Mouse (Mus musculus) myocyte (in vitro differentiated cells): ENCODE data around the gene Olfr711. TPM values are rescaled to one million over a fixed set of nuclear protein-coding genes. Genes with fewer than 3 reads are reported as not detected.
"Not testable (repeated sequence)": the region's sequence is repeated elsewhere in the genome, so short reads cannot be mapped to it uniquely, and the experiment has no call there.

Experiments used
- H3K27me3 ChIP-seq: one replicate; pipeline ENCODE4 v1.6.1; 2011; ENCODE audit not compliant: control insufficient read depth, insufficient read depth, insufficient read length
- H3K36me3 ChIP-seq: one replicate; pipeline ENCODE4 v1.6.1; 2011; ENCODE audit not compliant: control insufficient read depth, insufficient read depth
- H3K4me2 ChIP-seq: one replicate; pipeline ENCODE4 v1.6.1; 2011; ENCODE audit warnings: low read depth, control low read depth
- H3K4me3 ChIP-seq: one replicate; pipeline ENCODE4 v1.5.1; 2011; ENCODE audit warnings: mild to moderate bottlenecking, control low read depth, moderate library complexity
- H3K79me2 ChIP-seq: one replicate; pipeline ENCODE4 v1.6.1; 2011; ENCODE audit not compliant: control insufficient read depth, insufficient read depth
- H3ac ChIP-seq: one replicate; pipeline ENCODE4 v1.6.1; 2011; ENCODE audit not compliant: control insufficient read depth, insufficient read length
- CEBPB ChIP-seq: IDR thresholded peaks from 2 replicates; pipeline ENCODE4 v1.6.1; 2011; ENCODE audit warnings: mild to moderate bottlenecking, moderate library complexity; ENCODE audit not compliant: poor library complexity, insufficient read depth, severe bottlenecking
- E2F4 ChIP-seq: IDR thresholded peaks from one replicate; pipeline ENCODE4 v1.6.1; 2011; ENCODE audit warnings: mild to moderate bottlenecking, control low read depth, moderate library complexity; ENCODE audit not compliant: insufficient read depth
- MAX ChIP-seq: IDR thresholded peaks from one replicate; pipeline ENCODE4 v1.6.1; 2011; ENCODE audit warnings: low read depth, mild to moderate bottlenecking, control low read depth
- MYOD1 ChIP-seq, 3 experiments: IDR thresholded peaks; one replicate each; pipeline ENCODE4 v1.6.1; 2011; ENCODE audit warnings: control low read depth in 2 of 3, low read depth in 2 of 3, mild to moderate bottlenecking in 2 of 3, moderate library complexity in 1 of 3; ENCODE audit not compliant: insufficient read length in 2 of 3, control insufficient read depth in 1 of 3
- MYOG ChIP-seq, 3 experiments: IDR thresholded peaks; one replicate each; pipeline ENCODE4 v1.6.1; 2011; ENCODE audit warnings: control low read depth in 2 of 3, low read depth in 2 of 3, mild to moderate bottlenecking in 2 of 3; ENCODE audit not compliant: insufficient read length in 2 of 3, control insufficient read depth in 1 of 3, insufficient read depth in 1 of 3
- POLR2A ChIP-seq: IDR thresholded peaks from one replicate; pipeline ENCODE4 v1.6.1; 2011; ENCODE audit warnings: low read depth, mild to moderate bottlenecking, control low read depth, moderate library complexity; ENCODE audit not compliant: insufficient read length
- POLR2AphosphoS2 ChIP-seq: IDR thresholded peaks from one replicate; pipeline ENCODE4 v1.6.1; 2011; ENCODE audit warnings: low read depth, control low read depth; ENCODE audit not compliant: insufficient read length
- REST ChIP-seq: IDR thresholded peaks from one replicate; pipeline ENCODE4 v1.6.1; 2011; ENCODE audit warnings: mild to moderate bottlenecking, control low read depth, moderate library complexity; ENCODE audit not compliant: insufficient read depth, insufficient read length
- SRF ChIP-seq: IDR thresholded peaks from one replicate; pipeline ENCODE4 v1.6.1; 2011; ENCODE audit warnings: low read depth; ENCODE audit not compliant: control insufficient read depth, insufficient read length
- TCF12 ChIP-seq: IDR thresholded peaks from one replicate; pipeline ENCODE4 v1.6.1; 2011; ENCODE audit warnings: mild to moderate bottlenecking, control low read depth; ENCODE audit not compliant: poor library complexity, insufficient read depth, severe bottlenecking
- TCF3 ChIP-seq: IDR thresholded peaks from one replicate; pipeline ENCODE4 v1.6.1; 2011; ENCODE audit warnings: low read depth, control low read depth; ENCODE audit not compliant: insufficient read length
- USF1 ChIP-seq: IDR thresholded peaks from one replicate; pipeline ENCODE4 v1.6.1; 2011; ENCODE audit warnings: low read depth, mild to moderate bottlenecking, control low read depth, moderate library complexity
- polyA plus RNA-seq: library from polyadenylated mRNA; unstranded; fragments of >200 nt; fragmentation: generic; extraction: Trizol; gene quantifications from one replicate; pipeline ENCODE4 v1.2.1, GENCODE M21; 2012; ENCODE audit warnings: missing spikeins

Olfr711 gene
- polyA plus RNA-seq: not detected

- Histone ChIP-seq H3K36me3 (no peaks in the 10 kb centered on the region), H3ac (no peak within 1 kb of the TSS), H3K27me3 (no peaks in the 10 kb centered on the region), H3K4me3 (no peak within 1 kb of the TSS), H3K79me2 (no peaks in the 10 kb centered on the region), H3K4me2 (no peak within 1 kb of the TSS)
- no peak for TF ChIP-seq USF1
- TF ChIP-seq E2F4: no peak
- TF ChIP-seq REST: no peak
- TF ChIP-seq MYOG (IDR thresholded peaks at IDR 0.05; ENCODE audit: control insufficient read depth in 1 of 3, insufficient read depth in 1 of 3, insufficient read length in 2 of 3, low read depth in 2 of 3): no peak
- TF ChIP-seq TCF12: no peak
- TF ChIP-seq MYOD1 (IDR thresholded peaks at IDR 0.05; ENCODE audit: control insufficient read depth in 1 of 3, insufficient read length in 2 of 3, low read depth in 2 of 3): no peak
- TF ChIP-seq TCF3: no peak
- TF ChIP-seq SRF: no peak
- TF ChIP-seq POLR2A: no peak
- TF ChIP-seq MAX: no peak
- no peak for TF ChIP-seq POLR2AphosphoS2
- TF ChIP-seq CEBPB: no peak
These were observed at the start of gene Olfr711 for GRCm38 (mm10) chr7:106975353-106975752. Gene Olfr711 (minus strand): TSS chr7:106975453.

- TF ChIP-seq MYOD1 (IDR thresholded peaks at IDR 0.05; ENCODE audit: control insufficient read depth in 1 of 3, insufficient read length in 2 of 3, low read depth in 2 of 3): no peak
- TF ChIP-seq SRF: no peak
- no peak for TF ChIP-seq CEBPB
- no peak for TF ChIP-seq POLR2AphosphoS2
- no peak for TF ChIP-seq MYOG (IDR thresholded peaks at IDR 0.05; ENCODE audit: control insufficient read depth in 1 of 3, insufficient read depth in 1 of 3, insufficient read length in 2 of 3, low read depth in 2 of 3)
- TF ChIP-seq TCF3: no peak
- H3K4me2 ChIP-seq: no peak within 1 kb of the TSS
- H3K36me3 ChIP-seq: no peaks in the 10 kb centered on the region
- H3K27me3 ChIP-seq: no peaks in the 10 kb centered on the region
- H3ac ChIP-seq: no peak within 1 kb of the TSS
- H3K4me3 ChIP-seq: no peak within 1 kb of the TSS
- no peaks in the 10 kb centered on the region for H3K79me2 ChIP-seq
These were observed 30.7 kb upstream of the Olfr711 start, which contains the start of gene Olfr2 for GRCm38 (mm10) chr7:107005972-107006371. Gene Olfr2 (minus strand): TSS chr7:107006072.

- no peaks in the 10 kb centered on the region for H3K79me2 ChIP-seq
- H3K36me3 ChIP-seq: no peaks in the 10 kb centered on the region
- H3K27me3 ChIP-seq: no peaks in the 10 kb centered on the region
- TF ChIP-seq REST (no peak), MYOD1 (IDR thresholded peaks at IDR 0.05; ENCODE audit: control insufficient read depth in 1 of 3, insufficient read length in 2 of 3, low read depth in 2 of 3) (no peak), SRF (no peak), CEBPB (no peak), E2F4 (no peak)
- H3K4me2 ChIP-seq: no peak overlapping the region
- H3ac ChIP-seq: no peak overlapping the region
- no peak overlapping the region for H3K4me3 ChIP-seq
These were observed 28.9 kb upstream of the Olfr711 start for GRCm38 (mm10) chr7:107004169-107004568.

GRCm38 (mm10) chr7:107000798-107001197 lies 25.5 kb upstream of the Olfr711 start:
- TF ChIP-seq USF1 (no peak), TCF3 (no peak), MYOG (IDR thresholded peaks at IDR 0.05; ENCODE audit: control insufficient read depth in 1 of 3, insufficient read depth in 1 of 3, insufficient read length in 2 of 3, low read depth in 2 of 3) (no peak), MYOD1 (IDR thresholded peaks at IDR 0.05; ENCODE audit: control insufficient read depth in 1 of 3, insufficient read length in 2 of 3, low read depth in 2 of 3) (no peak), POLR2AphosphoS2 (no peak), REST (no peak), MAX (no peak), TCF12 (no peak), CEBPB (no peak), POLR2A (no peak), E2F4 (no peak), SRF (no peak)
- H3K36me3 ChIP-seq: no peaks in the 10 kb centered on the region
- H3K4me3 ChIP-seq: no peak overlapping the region
- no peak overlapping the region for H3K4me2 ChIP-seq
- no peaks in the 10 kb centered on the region for H3K79me2 ChIP-seq
- H3ac ChIP-seq: no peak overlapping the region
- H3K27me3 ChIP-seq: no peaks in the 10 kb centered on the region

GRCm38 (mm10) chr7:106985236-106985635 lies 10.0 kb upstream of the Olfr711 start:
- H3K4me3 ChIP-seq: no peak overlapping the region
- no peak for TF ChIP-seq MAX
- TF ChIP-seq MYOG (IDR thresholded peaks at IDR 0.05; ENCODE audit: control insufficient read depth in 1 of 3, insufficient read depth in 1 of 3, insufficient read length in 2 of 3, low read depth in 2 of 3): no peak
- no peak for TF ChIP-seq SRF
- no peak for TF ChIP-seq CEBPB
- no peak for TF ChIP-seq USF1
- TF ChIP-seq E2F4: no peak
- no peak for TF ChIP-seq POLR2A
- TF ChIP-seq TCF12: no peak
- no peak for TF ChIP-seq REST
- TF ChIP-seq POLR2AphosphoS2: no peak
- H3K4me2 ChIP-seq: no peak overlapping the region
- H3ac ChIP-seq: no peak overlapping the region
- H3K36me3 ChIP-seq: no peaks in the 10 kb centered on the region
- no peaks in the 10 kb centered on the region for H3K27me3 ChIP-seq
- no peaks in the 10 kb centered on the region for H3K79me2 ChIP-seq

- not testable (repeated sequence) for H3K27me3 ChIP-seq, H3K79me2 ChIP-seq, H3K4me3 ChIP-seq, H3K4me2 ChIP-seq, H3K36me3 ChIP-seq, H3ac ChIP-seq
These were observed 7.8 kb downstream of the Olfr711 start for GRCm38 (mm10) chr7:106967503-106967902.
